Mouse (Mus musculus): ENCODE measurements around the gene Dock10.

Dock10 gene

DNA sequence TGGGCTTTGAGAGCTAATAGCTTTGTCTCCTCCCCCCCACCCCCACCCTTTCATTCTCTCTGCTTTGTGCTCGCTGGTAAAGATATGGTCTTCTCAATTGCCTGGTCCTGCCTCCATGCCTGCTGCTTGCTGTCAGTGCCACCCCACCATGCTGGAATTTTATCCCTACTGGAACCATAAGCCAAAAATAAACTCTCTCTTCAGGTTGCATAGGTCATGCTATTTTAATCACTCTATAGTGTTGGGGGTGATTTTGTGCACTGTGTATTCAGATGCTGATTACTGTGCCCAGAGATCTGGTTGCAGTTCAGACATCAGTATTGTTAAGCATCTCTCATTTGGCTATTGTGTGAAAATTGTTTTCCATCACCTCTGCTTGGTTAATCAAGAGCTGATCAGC lies 18.9 kb downstream of the Dock10 start:
- ChIA-PET CTCF (no interaction called here), POLR2A (no interaction called here)

DNA sequence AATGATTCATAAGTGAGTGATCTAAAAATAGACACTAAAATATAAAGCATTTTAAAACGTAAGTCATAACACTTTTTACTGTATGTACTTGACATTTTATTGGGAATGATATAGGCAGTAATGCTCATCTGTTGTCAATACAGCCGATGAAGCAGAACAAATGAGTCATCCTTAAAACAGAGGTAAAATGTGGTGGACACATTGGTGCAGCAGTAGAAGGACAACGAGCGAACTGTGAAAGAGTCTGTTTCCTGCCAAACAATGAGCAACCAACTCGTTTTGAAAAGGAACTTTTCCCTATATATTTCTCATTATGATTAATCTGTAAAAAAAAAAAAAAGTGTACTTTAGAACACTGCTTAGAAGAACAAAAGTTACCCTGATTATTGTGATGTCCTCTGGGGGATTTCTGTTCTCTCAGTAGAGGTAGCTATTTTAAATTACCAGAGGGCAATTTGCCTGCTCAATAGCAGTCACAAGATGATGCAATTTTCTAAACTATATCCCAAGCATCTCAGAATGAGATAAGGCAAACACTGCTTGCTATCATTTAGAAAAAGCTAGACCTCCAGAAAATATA lies 20.4 kb downstream of the Dock10 start:
- CTCF ChIA-PET: no interaction called here
- POLR2A ChIA-PET: no interaction called here

DNA sequence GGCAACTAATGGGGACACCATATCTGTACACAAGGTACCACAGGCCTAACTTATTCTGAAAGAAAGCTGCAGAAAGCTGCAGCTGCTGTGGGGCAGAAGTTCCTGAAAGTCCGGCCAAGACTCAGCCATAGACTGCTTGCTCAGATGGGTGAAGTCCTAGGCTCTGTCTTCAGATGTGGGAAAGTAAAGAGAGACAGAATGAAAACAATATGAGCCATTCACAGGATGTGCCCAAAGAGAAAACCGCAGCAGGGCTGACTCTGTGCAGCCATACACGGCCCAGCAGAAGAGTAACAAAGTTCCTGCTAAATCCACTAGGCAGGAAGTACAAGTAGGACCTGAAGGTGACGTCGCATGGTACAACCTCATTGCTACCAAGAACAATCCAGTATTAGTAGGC lies 27.7 kb downstream of the Dock10 start:
- ChIA-PET POLR2A (no interaction called here), CTCF (no interaction called here)

DNA sequence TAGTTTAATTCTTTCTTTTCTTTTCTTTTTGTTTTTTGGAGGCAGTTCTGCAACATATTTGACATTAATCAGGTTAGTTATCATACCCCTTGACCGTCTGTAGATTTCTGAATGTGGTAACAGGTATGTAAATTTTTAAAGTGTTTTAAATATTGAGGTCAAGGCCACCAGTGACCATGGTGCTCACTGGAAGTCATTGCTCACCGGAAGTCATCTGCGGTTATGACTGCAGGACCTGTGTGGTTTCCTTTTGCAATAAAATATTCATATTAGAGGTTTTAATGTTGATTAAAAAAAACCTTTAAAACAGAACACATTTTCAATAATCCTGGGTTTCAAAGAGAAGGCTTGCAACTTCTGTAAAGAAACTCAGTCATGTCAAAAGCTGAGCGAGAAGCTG lies 28.2 kb downstream of the Dock10 start:
- CTCF ChIA-PET: interaction anchor here in 1 of 4 experiments (0.7 kb wide), 1 partner anchor 1858 kb away, joined by 3 read pairs; no protein-coding TSS in a partner anchor
- POLR2A ChIA-PET: no interaction called here

DNA sequence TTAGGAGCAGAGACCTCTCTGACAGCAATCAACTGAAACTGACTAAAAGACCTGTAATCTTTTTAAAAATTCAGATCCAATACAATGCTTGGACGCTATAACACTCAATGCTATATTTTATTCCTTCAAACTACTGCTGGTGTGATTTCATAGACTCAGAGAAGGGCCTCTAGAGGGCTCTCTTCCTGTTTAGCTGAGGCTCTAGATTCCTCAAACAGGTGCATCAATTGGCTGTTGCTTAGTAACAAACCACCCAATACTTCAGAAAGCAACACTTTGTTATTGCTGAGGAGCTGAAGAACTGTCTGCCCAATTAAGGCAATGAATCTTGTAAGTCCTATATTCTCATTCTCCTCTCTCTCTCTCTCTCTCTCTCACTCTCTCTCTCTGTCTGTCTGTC lies 30.1 kb downstream of the Dock10 start:
- CTCF ChIA-PET: interaction anchor here in 1 of 4 experiments (1.0 kb wide), 1 partner anchor 11 kb away, joined by 3 read pairs; no protein-coding TSS in a partner anchor
- POLR2A ChIA-PET: no interaction called here

DNA sequence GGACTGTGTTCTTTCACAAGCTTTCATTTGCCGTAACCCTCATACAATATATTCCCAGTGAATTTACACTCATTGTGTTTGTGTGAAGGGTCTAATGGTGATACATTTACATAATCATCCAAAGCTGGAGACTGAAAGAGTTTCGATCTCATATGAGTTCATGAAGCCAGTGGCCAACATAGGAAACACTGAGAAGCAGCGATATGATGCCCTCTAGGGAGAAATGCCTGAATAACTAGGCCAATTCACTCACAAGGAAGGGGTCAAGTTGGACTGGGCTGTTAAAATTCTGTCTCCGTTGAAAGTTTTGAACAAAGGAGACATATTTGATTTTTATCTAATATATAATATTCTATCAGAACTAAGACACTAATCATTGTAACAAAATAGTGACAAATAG lies 30.9 kb downstream of the Dock10 start:
- POLR2A ChIA-PET: no interaction called here
- CTCF ChIA-PET: interaction anchor here in 2 of 4 experiments (0.6 to 1.1 kb wide), 2 partner anchors 30 to 424 kb away, joined by 3 to 11 read pairs; no protein-coding TSS in a partner anchor

DNA sequence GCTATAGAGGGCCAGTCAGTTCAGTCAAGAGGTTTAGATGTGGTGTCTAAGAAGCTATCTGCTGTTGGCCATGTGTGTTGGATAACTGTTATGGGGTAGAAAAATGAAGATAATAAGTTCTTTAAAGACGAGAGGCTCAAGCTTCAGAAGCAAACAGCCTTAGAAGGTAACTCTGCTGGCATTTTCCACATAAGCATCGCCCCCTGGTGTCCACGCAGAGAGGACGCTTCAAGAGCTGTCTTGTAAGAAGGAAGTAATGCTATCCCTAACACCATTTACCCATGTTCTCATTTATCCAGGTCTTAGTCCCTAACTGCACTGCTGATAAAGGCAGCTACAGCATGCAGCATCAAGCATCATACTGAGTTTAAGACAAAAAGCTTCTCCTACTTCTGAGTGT lies 35.7 kb downstream of the Dock10 start:
- ChIA-PET CTCF (interaction anchor here (0.5 to 1.5 kb wide), 12 partner anchors 9 to 1938 kb away, joined by 3 to 5 read pairs (median 3); no protein-coding TSS in a partner anchor), POLR2A (no interaction called here)

DNA sequence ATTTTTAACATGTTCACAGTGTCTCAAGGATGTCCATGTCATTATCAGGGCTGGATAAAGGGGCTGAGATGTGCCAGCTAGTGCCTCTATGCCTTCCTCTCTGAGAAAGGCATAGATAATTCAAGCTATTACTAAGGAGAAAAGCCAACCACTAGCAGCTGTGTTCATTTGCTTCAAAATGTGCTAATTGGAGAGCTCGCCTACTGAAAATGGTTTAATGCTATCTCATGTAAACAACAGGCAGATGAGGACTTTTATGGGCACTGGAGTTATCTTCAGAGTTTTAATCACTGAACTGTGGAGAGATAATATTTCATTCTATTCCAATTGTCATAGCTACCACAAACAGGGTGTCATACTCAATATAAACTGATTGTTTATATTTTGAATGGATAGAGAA lies 36.3 kb downstream of the Dock10 start:
- CTCF ChIA-PET: interaction anchor here in 3 of 4 experiments (0.6 to 1.5 kb wide), 10 partner anchors 10 to 1272 kb away, joined by 3 to 5 read pairs (median 3); no protein-coding TSS in a partner anchor
- POLR2A ChIA-PET: no interaction called here

DNA sequence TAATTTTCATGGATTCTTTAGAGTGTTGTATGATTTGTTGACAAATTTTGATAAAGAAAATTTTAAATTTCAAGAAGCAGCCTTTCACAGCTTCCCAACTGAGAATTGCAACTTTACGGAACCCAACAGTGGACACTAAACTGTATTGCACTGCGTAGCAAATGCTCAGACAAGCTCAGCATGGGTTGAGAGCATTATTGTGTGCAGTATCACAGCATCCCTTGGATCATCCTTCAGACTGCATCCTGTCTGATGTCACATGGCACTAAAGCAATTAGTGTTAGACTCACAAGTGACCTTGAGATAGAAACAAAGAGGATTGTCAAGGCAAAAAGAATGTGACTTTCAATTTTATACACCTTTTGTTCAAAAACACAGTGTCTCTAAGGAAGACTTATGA lies 37.1 kb downstream of the Dock10 start:
- ChIA-PET POLR2A (no interaction called here), CTCF (interaction anchor here in 2 of 4 experiments (0.6 to 0.9 kb wide), 2 partner anchors 67 to 445 kb away, joined by 4 read pairs; no protein-coding TSS in a partner anchor)

DNA sequence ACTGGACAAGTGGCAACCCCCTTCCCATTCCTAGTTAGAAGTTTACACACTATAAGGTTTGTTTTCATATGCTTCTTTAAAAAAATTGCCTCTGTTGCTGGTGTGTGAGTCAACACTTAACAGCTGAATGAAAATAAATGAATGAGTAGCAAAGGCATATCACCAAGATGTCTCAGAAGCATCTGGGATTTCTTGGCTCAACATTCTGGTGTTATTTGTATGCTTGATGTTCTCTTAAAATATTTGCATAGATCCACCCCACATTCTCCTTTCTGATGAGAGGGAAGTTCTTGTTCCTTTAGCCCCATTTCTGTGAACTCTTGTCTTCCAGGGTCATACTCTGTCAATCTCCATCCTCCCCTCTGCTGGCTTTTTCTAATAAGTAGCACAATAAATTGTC lies 38.2 kb downstream of the Dock10 start:
- ChIA-PET CTCF (no interaction called here), POLR2A (no interaction called here)

DNA sequence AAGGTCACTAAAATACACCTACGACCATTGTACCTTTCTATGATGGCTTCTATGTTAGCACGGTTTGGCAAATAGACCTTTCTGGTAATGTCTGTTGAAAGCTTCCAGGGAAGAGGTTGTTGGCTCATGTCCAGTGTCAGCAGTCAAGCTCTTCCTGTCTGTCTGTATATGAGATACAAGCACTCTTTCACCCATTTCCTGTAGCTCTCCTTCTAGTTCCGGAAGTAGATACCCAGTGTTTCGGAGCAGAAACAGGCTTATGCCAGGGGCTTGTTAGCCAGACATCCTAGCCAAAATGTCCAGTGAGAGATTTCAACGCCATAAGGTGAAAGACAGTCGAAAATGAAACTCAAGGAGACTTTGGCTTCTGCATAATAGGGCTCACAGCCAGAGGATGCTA lies 38.9 kb downstream of the Dock10 start:
- POLR2A ChIA-PET: no interaction called here
- CTCF ChIA-PET: interaction anchor here in 2 of 4 experiments (0.6 kb wide), 2 partner anchors 461 to 1021 kb away, joined by 3 to 6 read pairs; no protein-coding TSS in a partner anchor

DNA sequence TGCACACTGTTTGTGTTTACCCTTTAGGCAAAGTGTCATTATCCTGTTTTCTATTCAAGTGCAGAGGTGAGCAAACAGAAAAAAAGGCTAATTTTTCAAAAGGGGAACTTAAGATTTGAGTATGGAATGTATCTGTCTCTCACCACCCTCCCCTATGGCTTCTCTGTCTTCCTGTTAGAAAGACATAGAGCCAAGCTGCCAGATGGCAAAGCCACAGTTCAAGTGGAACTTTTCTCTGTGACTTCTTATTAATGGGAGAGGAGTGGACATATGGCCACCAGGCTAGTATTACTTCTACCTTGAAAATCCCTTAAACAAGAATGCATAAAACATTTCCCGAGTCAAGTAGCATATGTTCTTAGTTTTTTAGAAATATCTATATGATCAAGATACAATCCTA lies 39.7 kb downstream of the Dock10 start:
- ChIA-PET CTCF (no interaction called here), POLR2A (interaction anchor here in 1 of 4 experiments (1.2 kb wide), 1 partner anchor 22 kb away, joined by 3 read pairs; no protein-coding TSS in a partner anchor)

DNA sequence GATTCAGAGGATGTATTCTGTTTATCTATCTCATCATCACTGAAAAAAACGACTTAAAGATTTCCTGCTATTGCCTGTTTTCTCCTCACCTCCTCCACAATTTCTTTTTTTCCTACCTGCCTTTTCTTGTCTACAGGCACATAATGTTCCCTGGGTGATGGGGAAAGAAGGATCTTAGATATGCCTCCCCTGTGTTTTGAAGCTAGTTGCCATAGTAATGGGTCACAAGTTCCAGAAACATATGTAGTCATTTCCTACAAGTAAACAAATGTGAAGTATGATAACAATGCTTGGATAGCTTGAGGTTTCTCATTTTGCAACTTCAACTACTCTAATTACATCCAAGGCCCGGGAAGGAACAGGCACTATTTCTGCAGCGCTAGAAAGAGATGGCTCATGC lies 42.4 kb downstream of the Dock10 start:
- POLR2A ChIA-PET: no interaction called here
- CTCF ChIA-PET: interaction anchor here in 1 of 4 experiments (0.9 kb wide), 1 partner anchor 901 kb away, joined by 6 read pairs; no protein-coding TSS in a partner anchor

DNA sequence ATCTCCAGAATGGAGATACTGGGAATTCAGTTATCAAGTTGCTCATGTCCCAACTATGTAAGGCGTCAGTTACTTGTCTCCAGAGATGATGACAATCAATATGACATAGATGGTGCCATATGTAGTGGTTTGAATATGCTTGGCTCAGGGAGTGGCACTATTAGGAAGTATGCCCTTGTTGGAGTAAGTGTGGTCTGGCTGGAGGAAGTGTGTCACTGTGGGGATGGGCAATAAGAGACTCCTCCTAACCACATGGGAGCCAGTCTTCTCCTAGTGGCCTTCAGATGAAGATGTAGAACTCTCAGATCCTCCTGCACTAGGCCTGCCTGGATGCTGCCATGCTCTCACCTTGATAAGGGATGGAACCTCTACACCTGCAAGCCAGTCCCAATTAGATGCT lies 44.4 kb downstream of the Dock10 start:
- ChIA-PET POLR2A (no interaction called here), CTCF (interaction anchor here in 1 of 4 experiments (0.5 kb wide), 1 partner anchor 1045 kb away, joined by 3 read pairs; no protein-coding TSS in a partner anchor)

DNA sequence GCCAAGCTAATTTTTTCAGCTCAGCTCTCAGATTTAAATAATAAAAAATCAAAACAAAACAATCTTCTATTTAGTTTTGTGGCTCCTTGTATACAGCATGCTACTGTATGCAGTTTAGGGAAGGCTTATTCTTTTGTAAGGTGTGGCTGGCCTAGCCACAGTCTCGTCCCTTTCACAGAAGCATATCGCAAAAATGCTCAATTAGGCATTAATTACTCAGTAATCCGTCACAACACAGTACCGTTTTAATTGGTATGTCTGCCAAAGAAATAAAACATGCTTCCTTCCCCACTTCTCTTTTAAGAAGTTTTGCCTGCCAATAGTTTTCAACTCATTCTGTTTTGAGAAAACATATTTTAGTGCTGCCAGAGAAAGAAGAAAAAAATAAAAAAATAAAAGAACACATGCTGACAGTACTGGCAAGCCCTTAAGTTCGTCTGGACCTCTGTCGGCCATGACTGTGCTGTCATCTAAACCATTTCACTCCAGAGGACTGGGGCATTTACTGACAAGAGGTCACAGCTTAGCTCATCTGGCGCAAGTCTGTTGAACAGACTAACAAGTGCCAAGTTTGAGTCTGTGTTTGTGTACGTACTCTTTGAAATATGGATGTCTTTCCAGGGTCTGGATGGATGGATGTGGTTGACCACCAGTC lies 47.6 kb downstream of the Dock10 start:
- POLR2A ChIA-PET: no interaction called here

DNA sequence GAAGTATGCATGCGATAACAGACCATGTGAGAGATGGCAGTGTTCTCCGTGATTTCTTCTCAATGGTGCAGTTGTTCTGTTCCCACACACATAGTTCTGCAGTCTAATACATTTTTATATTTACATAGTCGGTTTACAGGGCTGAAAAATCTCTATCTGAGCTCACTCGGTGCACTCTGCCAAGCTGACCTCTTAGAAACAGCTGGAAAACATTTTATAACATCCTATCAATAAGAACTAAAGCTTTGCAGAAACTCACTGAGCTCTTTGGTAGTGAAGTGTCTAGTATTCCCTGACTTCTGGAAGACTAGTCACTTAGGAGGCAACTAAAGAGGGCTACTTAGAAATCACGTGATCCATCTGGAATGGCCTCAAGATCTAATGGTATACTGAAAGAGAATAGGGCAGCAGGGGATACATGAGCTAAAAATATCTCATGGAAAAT lies 48.2 kb downstream of the Dock10 start:
- POLR2A ChIA-PET: interaction anchor here in 1 of 4 experiments (1.4 kb wide), 1 partner anchor 12 kb away, joined by 3 read pairs; no protein-coding TSS in a partner anchor
- CTCF ChIA-PET: no interaction called here

More for the DNA sequence above, 47.6 kb downstream of the Dock10 start:
- CTCF ChIA-PET: interaction anchor here in 1 of 4 experiments (0.5 kb wide), 1 partner anchor 34 kb away, joined by 3 read pairs; no protein-coding TSS in a partner anchor

DNA sequence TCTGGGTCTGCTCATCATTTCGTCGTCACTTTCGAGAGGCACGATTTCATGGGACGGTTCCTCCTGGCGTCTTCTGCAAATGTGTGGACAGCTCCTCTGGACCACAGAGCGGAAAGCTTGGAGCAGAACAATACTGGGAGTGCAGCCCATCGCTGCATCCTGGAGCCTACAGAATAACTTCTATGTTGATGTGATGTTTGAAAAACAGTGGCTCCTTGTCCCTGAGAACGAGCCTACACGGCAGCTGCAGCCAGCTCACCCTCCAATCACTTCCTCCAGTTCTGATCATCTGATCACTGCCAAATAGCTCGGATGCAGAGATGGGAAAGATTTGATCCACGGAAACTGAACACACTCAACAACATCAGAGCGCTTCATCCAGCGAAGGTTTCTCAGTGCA lies 49.0 kb downstream of the Dock10 start:
- POLR2A ChIA-PET: interaction anchor here in 1 of 4 experiments (1.4 kb wide), 1 partner anchor 11 kb away, joined by 3 read pairs; no protein-coding TSS in a partner anchor
- CTCF ChIA-PET: interaction anchor here in 1 of 4 experiments (1.1 kb wide), 1 partner anchor 13 kb away, joined by 3 read pairs; no protein-coding TSS in a partner anchor

DNA sequence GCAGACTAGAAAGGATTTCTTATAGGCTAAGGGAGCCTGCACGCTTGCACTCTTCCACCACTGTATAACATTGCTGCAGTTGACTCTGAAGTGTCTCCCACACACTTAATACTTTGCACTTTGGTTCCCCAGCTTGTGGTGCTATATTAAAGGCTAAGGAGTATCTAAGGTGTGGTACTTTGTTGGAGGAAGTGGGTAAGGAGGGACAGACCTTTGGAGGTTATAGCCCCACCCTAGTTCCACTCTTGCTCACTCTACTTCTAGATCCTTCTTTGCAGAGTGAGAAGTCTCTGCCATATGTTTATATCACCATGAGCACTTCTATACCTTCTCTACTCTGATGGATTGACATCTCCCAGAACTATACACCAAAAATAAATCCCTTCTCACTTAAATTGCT lies 55.0 kb downstream of the Dock10 start:
- ChIA-PET POLR2A (no interaction called here), CTCF (no interaction called here)

DNA sequence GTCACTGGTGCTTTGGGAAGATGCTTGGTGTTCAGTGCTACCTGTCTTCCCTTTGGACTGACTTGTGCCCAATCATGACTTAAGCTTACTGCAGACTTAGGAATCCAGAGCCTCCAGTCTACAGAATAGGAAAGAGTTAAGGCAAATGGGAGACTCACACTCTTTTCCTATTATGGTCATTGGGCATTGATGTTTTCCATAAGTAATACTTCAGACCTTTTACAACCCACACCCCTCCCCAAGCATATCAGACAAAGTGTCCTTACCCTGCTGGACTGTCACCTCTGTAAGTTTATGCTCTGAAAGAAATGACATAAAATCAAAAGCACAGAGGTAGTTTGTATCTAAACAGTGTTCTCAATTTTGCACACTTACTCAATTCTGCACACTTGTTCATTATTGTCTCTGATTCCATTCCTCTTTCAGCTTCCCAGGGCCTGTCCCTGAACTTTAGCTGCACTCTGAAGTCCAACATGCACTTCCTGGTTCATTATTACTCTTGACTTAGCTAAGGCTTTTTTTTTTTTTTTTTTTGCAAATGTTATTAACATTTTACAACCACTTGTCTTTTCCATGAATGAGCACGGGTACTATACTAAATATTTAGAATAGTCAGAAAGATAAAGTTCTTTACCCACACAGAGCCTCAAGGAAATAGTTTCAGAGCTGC lies 82.2 kb downstream of the Dock10 start:
- CTCF ChIA-PET: interaction anchor here in 1 of 4 experiments (0.7 kb wide), 1 partner anchor 35 kb away, joined by 3 read pairs; no protein-coding TSS in a partner anchor
- POLR2A ChIA-PET: no interaction called here

DNA sequence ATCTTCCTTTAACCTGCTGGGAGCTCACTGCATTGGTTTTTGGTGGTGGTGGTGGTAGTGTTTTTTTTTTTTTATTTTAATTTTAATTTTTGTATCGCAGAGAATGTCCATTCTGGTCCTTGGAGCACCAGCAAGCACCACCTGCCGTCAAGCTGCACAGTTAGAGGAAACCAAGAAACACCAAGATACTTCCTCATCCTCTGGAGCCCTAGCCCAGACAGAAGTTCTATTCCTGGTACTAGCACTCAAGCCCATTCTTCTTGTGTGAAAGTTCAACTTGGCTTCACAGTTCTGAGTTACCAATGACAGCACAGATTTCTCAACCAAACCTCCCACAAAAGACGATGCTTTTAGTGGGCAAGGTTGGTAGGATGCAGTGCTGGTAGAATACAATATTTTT lies 86.6 kb downstream of the Dock10 start:
- POLR2A ChIA-PET: interaction anchor here in 1 of 4 experiments (0.7 to 1.2 kb wide), 2 partner anchors 138 to 922 kb away, joined by 3 read pairs; no protein-coding TSS in a partner anchor
- CTCF ChIA-PET: no interaction called here

Data from embryonic stem cell, embryonic (primary cell).